Mouse (Mus musculus) megakaryocyte progenitor cell, adult 5-6 weeks (primary cell): ENCODE measurements at regions not wholly inside any gene's neighbourhood (a gene's known extent, or its start where the extent isn't known, plus 50 kb on each side); places are given as distances from the start of the nearest gene placed in this dataset.

Experiments used
- ATAC-seq: replicated peaks from 2 replicates; pipeline ENCODE4 v1.8.0; 2016; ENCODE audit warnings: mild to moderate bottlenecking, moderate TSS enrichment, inconsistent platforms; ENCODE audit not compliant: poor library complexity

- ATAC-seq, result no peak
Measured at GRCm38 (mm10) chr2:143270826-143271225, 192.6 kb downstream of the Otor start.

- no peak for ATAC-seq
Measured at GRCm38 (mm10) chr2:143305747-143306570, 227.7 kb downstream of the Otor start.

GRCm38 (mm10) chr2:143306571-143306925 lies 228.3 kb downstream of the Otor start:
- ATAC-seq, result no peak

GRCm38 (mm10) chr2:143325486-143325885 lies 220.5 kb upstream of the Pcsk2 start:
- ATAC-seq, result no peak

GRCm38 (mm10) chr2:143332071-143332470 lies 213.9 kb upstream of the Pcsk2 start:
- no peak for ATAC-seq

GRCm38 (mm10) chr2:143340364-143340763 lies 205.6 kb upstream of the Pcsk2 start:
- no peak for ATAC-seq

- ATAC-seq, result no peak
Measured at GRCm38 (mm10) chr2:143364193-143364592, 181.8 kb upstream of the Pcsk2 start.

GRCm38 (mm10) chr2:143365976-143366375 lies 180.0 kb upstream of the Pcsk2 start:
- no peak for ATAC-seq
